Mouse (Mus musculus) ES-E14 (cell line): ENCODE data around the gene Reck. TPM values are rescaled to one million over a fixed set of nuclear protein-coding genes. Genes with fewer than 3 reads are reported as not detected.

ENCODE experiments used
- DNase-seq: peaks from one replicate; pipeline ENCODE4 v3.0.0-alpha.2; 2013; ENCODE audit warnings: low read depth, low spot score
- H3K27ac ChIP-seq: 2 replicates; pipeline ENCODE4 v1.5.1; 2012; ENCODE audit warnings: low read depth, mild to moderate bottlenecking, low read length, moderate library complexity, mixed read lengths; ENCODE audit not compliant: poor library complexity, insufficient read depth, severe bottlenecking
- H3K36me3 ChIP-seq: 2 replicates; pipeline ENCODE4 v1.6.1; 2012; ENCODE audit warnings: mild to moderate bottlenecking, low read length, moderate library complexity, mixed read lengths; ENCODE audit not compliant: control insufficient read depth, poor library complexity, insufficient read depth, severe bottlenecking
- H3K4me1 ChIP-seq, 2 experiments: fragments of 150-350 bp in 1 of 2; sonication (generic) in 1 of 2; 2 replicates each; pipeline ENCODE4 v1.6.1; 2012; ENCODE audit warnings: low read length in 2 of 2, mild to moderate bottlenecking in 1 of 2, mixed read lengths in 1 of 2; ENCODE audit not compliant: control insufficient read depth in 2 of 2, insufficient read depth in 2 of 2, poor library complexity in 1 of 2
- H3K4me3 ChIP-seq, 2 experiments: fragments of 150-350 bp in 1 of 2; sonication (generic) in 1 of 2; 2 replicates each; pipeline ENCODE4 v1.5.1; 2012; ENCODE audit warnings: low read length in 2 of 2, low read depth in 1 of 2, mild to moderate bottlenecking in 1 of 2, mixed read lengths in 1 of 2; ENCODE audit not compliant: insufficient read depth in 1 of 2, poor library complexity in 1 of 2, severe bottlenecking in 1 of 2
- H3K9ac ChIP-seq: 2 replicates; pipeline ENCODE4 v1.6.1; 2012; ENCODE audit warnings: low read depth, mild to moderate bottlenecking, low read length, mixed read lengths; ENCODE audit not compliant: poor library complexity, insufficient read depth, severe bottlenecking
- H3K9me3 ChIP-seq: fragments of 150-350 bp; sonication (generic); 2 replicates; pipeline ENCODE4 v1.6.1; 2012; ENCODE audit warnings: low read depth, mild to moderate bottlenecking, low read length; ENCODE audit not compliant: control insufficient read depth, insufficient read depth
- CHD2 ChIP-seq: IDR thresholded peaks from 2 replicates; pipeline ENCODE4 v1.6.1; 2014; ENCODE audit warnings: mild to moderate bottlenecking, low read depth, low read length, inconsistent platforms
- HCFC1 ChIP-seq: IDR thresholded peaks from 2 replicates; pipeline ENCODE4 v1.6.1; 2012; ENCODE audit warnings: low read length, inconsistent platforms, borderline replicate concordance; ENCODE audit not compliant: insufficient read depth
- MAFK ChIP-seq: IDR thresholded peaks from 2 replicates; pipeline ENCODE4 v1.6.1; 2014; ENCODE audit warnings: mild to moderate bottlenecking, low read depth, low read length, inconsistent platforms; ENCODE audit not compliant: insufficient read depth
- ZC3H11A ChIP-seq: IDR thresholded peaks from 2 replicates; pipeline ENCODE4 v1.6.1; 2012; ENCODE audit warnings: low read depth, mild to moderate bottlenecking, inconsistent platforms, low read length, borderline replicate concordance
- ZNF384 ChIP-seq: IDR thresholded peaks from 2 replicates; pipeline ENCODE4 v1.6.1; 2012; ENCODE audit warnings: low read depth, low read length, inconsistent platforms
- in situ Hi-C, 2 experiments: fragments of 600-800 bp; cut with MboI; formaldehyde crosslinking; loops; one replicate each; pipeline ENCODE4 v1.15.1; 2025; ENCODE audit warnings: low sequenced_read_pairs in 2 of 2, inconsistent platforms in 1 of 2; ENCODE audit not compliant: unreplicated experiment in 2 of 2
- total RNA-seq: library from RNA; depleted of rRNA; stranded (reverse); fragments of 300-350 nt; gene quantifications from 2 replicates; pipeline ENCODE4 v1.2.3, GENCODE M21; 2012

Gene Reck
- total RNA-seq, 1 experiment: 4.0 TPM

DNA sequence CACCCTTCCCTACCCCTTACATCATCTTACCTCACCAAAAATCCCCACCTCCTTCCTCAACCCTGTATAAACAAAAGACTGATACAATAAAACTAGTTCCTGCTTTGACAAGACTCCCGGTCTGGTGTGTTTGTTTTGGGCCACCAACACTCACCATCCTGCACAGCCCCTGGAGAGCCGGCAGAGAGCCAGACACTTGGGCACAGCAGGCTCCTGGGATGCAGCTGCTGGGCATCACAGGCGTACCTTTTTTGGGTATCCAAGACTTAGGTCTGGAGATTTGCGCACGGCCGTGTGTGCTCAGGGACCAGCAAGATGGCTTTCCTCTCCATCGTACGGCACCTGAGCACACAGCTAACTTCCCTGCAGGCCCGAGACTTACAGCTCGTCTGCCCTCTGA, 15.4 kb upstream of the Reck start:
- H3K4me1 ChIP-seq: no peaks in the 10 kb centered on the region
- H3K27ac ChIP-seq: no peak overlapping the region
- no peak overlapping the region for H3K9ac ChIP-seq
- in situ Hi-C loops: loop anchor here (25.0 kb wide), 1 partner anchor 123 kb away; the partner anchor contains the start of genes Hrct1 (in 2 of the 2) and Spaar (in 2 of the 2)
- DNase-seq: no peak
- no peaks in the 10 kb centered on the region for H3K9me3 ChIP-seq
- no peaks in the 10 kb centered on the region for H3K36me3 ChIP-seq
- TF ChIP-seq HCFC1: no peak
- TF ChIP-seq ZNF384: no peak
- no peak for TF ChIP-seq MAFK
- no peak for TF ChIP-seq ZC3H11A
- TF ChIP-seq CHD2: no peak
- no peak overlapping the region for H3K4me3 ChIP-seq

DNA sequence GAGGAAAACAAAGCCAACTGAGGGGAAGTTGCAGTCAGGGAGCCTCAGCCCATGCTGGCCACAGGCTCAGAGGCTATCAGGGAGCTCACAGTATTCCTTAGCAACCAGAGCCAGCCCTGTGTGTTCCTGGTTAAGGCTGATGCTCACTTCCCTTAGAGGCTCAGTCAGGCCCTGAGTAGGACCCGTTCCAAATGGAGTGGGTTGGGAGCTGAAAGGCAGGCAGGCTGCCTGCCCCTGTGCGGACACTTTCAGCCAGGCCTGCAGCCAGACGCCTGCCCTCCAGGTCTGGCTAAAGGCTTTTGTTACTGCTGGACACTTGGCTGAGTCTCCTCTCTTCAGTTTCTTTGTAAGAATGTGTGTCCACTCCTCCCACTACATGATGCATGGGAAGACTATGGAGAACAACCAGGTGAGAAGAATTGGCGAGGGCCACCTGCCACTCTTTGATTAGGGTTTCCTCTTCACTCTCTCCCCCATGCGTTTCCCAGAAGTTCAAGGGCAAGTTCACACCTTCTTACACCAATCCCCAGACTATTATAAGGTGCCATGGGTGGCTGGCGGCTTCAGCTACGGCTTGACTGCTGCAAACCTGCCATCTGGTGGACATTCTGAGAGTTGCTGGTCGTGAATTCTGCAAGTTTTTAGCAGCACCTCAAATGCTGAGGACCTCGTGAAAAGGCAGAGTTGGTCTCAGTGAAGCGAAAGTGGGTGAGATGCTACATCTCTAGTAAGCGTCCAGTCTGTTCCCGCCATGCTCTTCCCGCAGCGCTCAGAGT, 14.4 kb upstream of the Reck start:
- in situ Hi-C loops: loop anchor here (25.0 kb wide), 1 partner anchor 124 kb away; the partner anchor contains the start of genes Hrct1 (in 2 of the 2) and Spaar (in 2 of the 2)
- DNase-seq: peak; percentile 74

DNA sequence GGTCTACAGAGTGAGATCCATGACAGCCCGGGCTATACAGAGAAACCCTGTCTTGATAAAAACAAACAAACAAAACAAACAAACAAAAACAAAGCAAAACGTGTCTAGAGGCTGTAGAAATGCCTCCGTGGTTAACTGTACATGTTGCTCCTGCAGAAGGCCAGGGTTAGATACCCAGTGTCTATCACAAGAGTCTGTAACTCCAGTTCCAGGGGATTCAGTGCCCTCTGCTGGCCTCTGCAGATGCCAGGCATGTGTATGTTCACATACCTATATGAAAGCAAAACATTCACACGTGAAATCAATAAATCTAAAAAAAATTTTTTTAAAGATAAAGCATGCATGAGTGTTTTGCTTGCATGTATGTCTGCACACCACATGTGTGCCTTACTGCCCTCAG, 12.0 kb upstream of the Reck start:
- TF ChIP-seq CHD2: no peak
- no peak for TF ChIP-seq ZNF384
- DNase-seq: no peak
- Histone ChIP-seq H3K9me3 (no peaks in the 10 kb centered on the region), H3K36me3 (no peaks in the 10 kb centered on the region), H3K4me1 (no peaks in the 10 kb centered on the region), H3K4me3 (no peak overlapping the region), H3K9ac (no peak overlapping the region), H3K27ac (no peak overlapping the region)
- in situ Hi-C loops: loop anchor here (25.0 kb wide), 1 partner anchor 126 kb away; the partner anchor contains the start of genes Hrct1 (in 2 of the 2) and Spaar (in 2 of the 2)

More for the DNA sequence above, 14.4 kb upstream of the Reck start:
- no peaks in the 10 kb centered on the region for H3K4me1 ChIP-seq
- H3K36me3 ChIP-seq: no peaks in the 10 kb centered on the region
- TF ChIP-seq ZC3H11A (peak; percentile 83), CHD2 (no peak)
- no peak overlapping the region for H3K4me3 ChIP-seq
- H3K9ac ChIP-seq: no peak overlapping the region
- no peak overlapping the region for H3K27ac ChIP-seq
- H3K9me3 ChIP-seq: no peaks in the 10 kb centered on the region

- H3K4me3 ChIP-seq: no peak overlapping the region
- no peak for TF ChIP-seq CHD2
- no peak for TF ChIP-seq HCFC1
- no peak for TF ChIP-seq ZNF384
- no peak for TF ChIP-seq ZC3H11A
- DNase-seq: no peak
- H3K9me3 ChIP-seq: no peaks in the 10 kb centered on the region
- in situ Hi-C loops: loop anchor here (25.0 kb wide), 1 partner anchor 133 kb away; the partner anchor contains the start of genes Hrct1 (in 2 of the 2) and Spaar (in 2 of the 2)
- H3K27ac ChIP-seq: no peak overlapping the region
- no peak overlapping the region for H3K9ac ChIP-seq
- H3K4me1 ChIP-seq: peaks cover 0 to under 1% of the 10 kb centered on the region in 2 experiments; a peak in 1 of 4 replicates
- H3K36me3 ChIP-seq: no peaks in the 10 kb centered on the region
These were observed 5.5 kb upstream of the Reck start for GRCm38 (mm10) chr4:43869821-43870220.

GRCm38 (mm10) chr4:43874501-43874900, 829 bp upstream of the Reck start:
- Histone ChIP-seq H3K4me3 (peak overlapping the region in 1 of 2 experiments; percentile 100; a peak in 1 of 4 replicates), H3K36me3 (no peaks in the 10 kb centered on the region), H3K9ac (no peak overlapping the region), H3K4me1 (peaks cover 0 to 2% of the 10 kb centered on the region in 2 experiments; a peak in 1 of 4 replicates), H3K9me3 (no peaks in the 10 kb centered on the region), H3K27ac (no peak overlapping the region)
- no peak for TF ChIP-seq MAFK
- TF ChIP-seq ZNF384: no peak
- no peak for TF ChIP-seq CHD2
- no peak for TF ChIP-seq ZC3H11A
- TF ChIP-seq HCFC1: no peak
- no peak for DNase-seq
- in situ Hi-C loops: loop anchor here (25.0 kb wide), 1 partner anchor 137 kb away; the partner anchor contains the start of genes Hrct1 (in 2 of the 2) and Spaar (in 2 of the 2)
